Mouse (Mus musculus) adrenal gland, postnatal 25 days (tissue): ENCODE data around the gene Olfr1416. TPM values are rescaled to one million over a fixed set of nuclear protein-coding genes. Genes with fewer than 3 reads are reported as not detected.

ENCODE experiments used
- DNase-seq: peaks from one replicate; pipeline ENCODE4 v3.0.0; 2021; ENCODE audit warnings: mixed read lengths
- microRNA-seq, 2 experiments: library from miRNA; unstranded; fragments of <30 nt; microRNA quantifications; one replicate each; pipeline ENCODE4 v1.2.0; 2021
- total RNA-seq: library from RNA; stranded (reverse); gene quantifications from 2 replicates; pipeline ENCODE4 v1.2.3, GENCODE M21; 2021

Gene Olfr1416
- total RNA-seq, 1 experiment from 2014 or later = not detected

GRCm38 (mm10) chr1:92432098-92432497 is 52.8 kb downstream of the Olfr1416 start:
- no peak for DNase-seq

- DNase-seq = no peak
Measured at GRCm38 (mm10) chr1:92431420-92431819, 53.5 kb downstream of the Olfr1416 start.

- no peak for DNase-seq
Measured at GRCm38 (mm10) chr1:92430991-92431390, 53.9 kb downstream of the Olfr1416 start.

Small RNA genes within 50 kb of the gene (microRNA-seq; reads per million reads assigned to microRNA genes)
- 1.0 to 1.4 reads per million in 2 experiments for gene Mir6900

Other genes with a start within 250 kb of the Olfr1416 start
- gene Ndufa10, start 11.3 kb downstream of the Olfr1416 start, total RNA-seq = 337 and 339 TPM in 2 replicates
- not detected in 2 replicates for gene Olfr1415, start 11.0 kb upstream of the Olfr1416 start, total RNA-seq
- not detected in 2 replicates for gene Olfr1414, start 33.5 kb upstream of the Olfr1416 start, total RNA-seq
- gene Olfr1413, start 86.2 kb upstream of the Olfr1416 start, total RNA-seq = not detected in 2 replicates
- gene Olfr1412, start 100.7 kb upstream of the Olfr1416 start, total RNA-seq = not detected in 2 replicates
- gene Olfr1411, start 109.3 kb upstream of the Olfr1416 start, total RNA-seq = not detected in 2 replicates
- gene Olfr1410, start 120.7 kb upstream of the Olfr1416 start, total RNA-seq = not detected in 2 replicates
- gene Olfr12, start 132.7 kb upstream of the Olfr1416 start, total RNA-seq = not detected in 2 replicates
- gene Cops9, start 156.9 kb upstream of the Olfr1416 start, total RNA-seq = 311 and 345 TPM in 2 replicates
- not detected in 2 replicates for gene Otos, start 163.7 kb upstream of the Olfr1416 start, total RNA-seq